Mouse (Mus musculus) forebrain, postnatal 0 days (tissue): ENCODE results near the gene Mst1. TPM values are rescaled to one million over a fixed set of nuclear protein-coding genes. Genes with fewer than 3 reads are reported as not detected.

Source experiments
- ATAC-seq: fragments of 200-750 bp; cut with Nextera tagmentation; 2 replicates; pipeline ENCODE4 v1.8.0; 2017; ENCODE audit warnings: mild to moderate bottlenecking, moderate library complexity
- DNase-seq: peaks from one replicate; pipeline ENCODE4 v3.0.0-alpha.2; 2015
- H3K27ac ChIP-seq: fragments of 300-500 bp; sonication (generic); 2 replicates; pipeline ENCODE4 v1.5.1; 2014; ENCODE audit warnings: low read depth, mild to moderate bottlenecking, antibody characterized with exemption, low read length, moderate library complexity, mixed read lengths
- H3K27me3 ChIP-seq: fragments of 300-500 bp; sonication (generic); 2 replicates; pipeline ENCODE4 v1.6.1; 2014; ENCODE audit warnings: mild to moderate bottlenecking, low read length, mixed read lengths; ENCODE audit not compliant: insufficient read depth
- H3K36me3 ChIP-seq: fragments of 300-500 bp; sonication (generic); 2 replicates; pipeline ENCODE4 v1.6.1; 2014; ENCODE audit warnings: mild to moderate bottlenecking, moderate library complexity; ENCODE audit not compliant: insufficient read depth
- H3K4me1 ChIP-seq: fragments of 300-500 bp; sonication (generic); 2 replicates; pipeline ENCODE4 v1.6.1; 2014; ENCODE audit warnings: antibody characterized with exemption; ENCODE audit not compliant: insufficient read depth
- H3K4me2 ChIP-seq: fragments of 300-500 bp; sonication (generic); 2 replicates; pipeline ENCODE4 v1.6.1; 2014; ENCODE audit warnings: low read depth, mild to moderate bottlenecking, moderate library complexity
- H3K4me3 ChIP-seq: fragments of 300-500 bp; sonication (generic); 2 replicates; pipeline ENCODE4 v1.5.1; 2014; ENCODE audit warnings: low read depth, low read length, mixed read lengths
- H3K9ac ChIP-seq: fragments of 300-500 bp; sonication (generic); 2 replicates; pipeline ENCODE4 v1.6.1; 2014; ENCODE audit warnings: mild to moderate bottlenecking
- H3K9me3 ChIP-seq: fragments of 300-500 bp; sonication (generic); 2 replicates; pipeline ENCODE4 v1.6.1; 2016; ENCODE audit warnings: low read length
- CTCF ChIP-seq: sonication (generic); IDR thresholded peaks from 2 replicates; pipeline ENCODE4 v1.5.1; 2016; ENCODE audit warnings: antibody characterized with exemption, control low read depth, low read depth
- WGBS: fragments of 180-500 bp; shearing (Covaris S2); extraction: QIAGEN DNeasy Blood & Tissue Kit; methylation state at CpG from one replicate; pipeline ENCODE4 v1.1.7; 2014; 5-methylcytosine and 5-hydroxymethylcytosine counted together
- polyA plus RNA-seq: library from polyadenylated mRNA; unstranded; fragments of >200 nt; fragmentation: Nextera tagmentation; extraction: Ambion mirVana; gene quantifications from 2 replicates; pipeline ENCODE4 v1.2.1, GENCODE M21; 2015
- total RNA-seq: library from RNA; depleted of rRNA; stranded (reverse); fragments of >200 nt; gene quantifications from 2 replicates; pipeline ENCODE4 v1.2.3, GENCODE M21; 2014

Mst1 gene
- total and polyA plus RNA-seq, 2 experiments from 2014 or later, result 0.10 TPM; not detected in 1

- ATAC-seq (no peak), DNase-seq (no peak)
- Histone ChIP-seq H3K4me1 (no peaks in the 10 kb centered on the region), H3K36me3 (peaks cover 46% of the 10 kb centered on the region), H3K27ac (no peak overlapping the region), H3K4me2 (0 out of 2 replicates have a peak overlapping the region, but pooled peaks have one; percentile 98), H3K9me3 (no peaks in the 10 kb centered on the region), H3K27me3 (no peaks in the 10 kb centered on the region), H3K9ac (no peak overlapping the region), H3K4me3 (no peak overlapping the region)
- WGBS, result 66% methylated on average over 10 of the region's 10 CpGs
- 0 out of 2 replicates have a peak, but pooled peaks have one; percentile 2 for TF ChIP-seq CTCF
These were observed 15.9 kb downstream of the Mst1 start for GRCm38 (mm10) chr9:108095949-108096712.

GRCm38 (mm10) chr9:108099619-108100018, 19.4 kb downstream of the Mst1 start:
- peaks cover 56% of the 10 kb centered on the region for H3K36me3 ChIP-seq
- no peak for TF ChIP-seq CTCF
- no peak for ATAC-seq
- no peaks in the 10 kb centered on the region for H3K27me3 ChIP-seq
- H3K9me3 ChIP-seq, result no peaks in the 10 kb centered on the region
- WGBS, result 88% methylated on average over 8 of the region's 8 CpGs
- H3K4me2 ChIP-seq, result no peak overlapping the region
- DNase-seq, result no peak
- H3K9ac ChIP-seq, result no peak overlapping the region
- no peak overlapping the region for H3K27ac ChIP-seq
- H3K4me3 ChIP-seq, result no peak overlapping the region
- no peaks in the 10 kb centered on the region for H3K4me1 ChIP-seq

- H3K9ac ChIP-seq, result no peak overlapping the region
- no peak overlapping the region for H3K27ac ChIP-seq
- DNase-seq (no peak), ATAC-seq (no peak)
- H3K9me3 ChIP-seq, result no peaks in the 10 kb centered on the region
- H3K36me3 ChIP-seq, result peaks cover 71% of the 10 kb centered on the region
- H3K4me2 ChIP-seq, result no peak overlapping the region
- no peak overlapping the region for H3K4me3 ChIP-seq
- 36% methylated on average over 31 of the region's 31 CpGs for WGBS
- H3K27me3 ChIP-seq, result no peaks in the 10 kb centered on the region
- no peak for TF ChIP-seq CTCF
- H3K4me1 ChIP-seq, result no peaks in the 10 kb centered on the region
These were observed 24.7 kb downstream of the Mst1 start for GRCm38 (mm10) chr9:108104766-108105548.

GRCm38 (mm10) chr9:108105549-108105863, 25.3 kb downstream of the Mst1 start:
- ATAC-seq, result no peak
- Histone ChIP-seq H3K9me3 (no peaks in the 10 kb centered on the region), H3K4me2 (no peak overlapping the region), H3K27ac (no peak overlapping the region), H3K4me1 (no peaks in the 10 kb centered on the region), H3K4me3 (no peak overlapping the region), H3K9ac (no peak overlapping the region), H3K36me3 (peaks cover 74% of the 10 kb centered on the region), H3K27me3 (no peaks in the 10 kb centered on the region)
- 73% methylated on average over 12 of the region's 12 CpGs for WGBS
- DNase-seq, result no peak
- no peak for TF ChIP-seq CTCF

DNA sequence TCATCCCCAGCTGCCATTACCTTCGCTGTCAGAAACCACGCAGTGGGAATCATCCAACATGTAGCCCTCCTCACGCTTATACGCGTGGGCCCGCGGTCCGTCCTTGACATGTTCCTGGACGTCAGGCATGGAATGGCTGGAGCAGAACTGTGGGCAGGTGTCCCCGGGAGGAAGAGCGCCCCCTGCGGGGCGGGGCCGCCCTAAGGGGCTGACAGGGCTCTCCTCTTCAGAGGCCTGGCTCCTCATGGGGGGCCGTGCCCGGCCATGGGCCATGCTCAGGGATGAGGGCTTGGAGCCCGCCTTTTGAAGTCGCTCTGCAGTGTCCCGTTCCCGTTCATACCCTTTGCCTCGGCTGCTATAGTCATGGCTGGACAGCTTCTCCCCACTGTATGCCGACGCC, 25.9 kb downstream of the Mst1 start:
- no peak overlapping the region for H3K9ac ChIP-seq
- DNase-seq (no peak), ATAC-seq (no peak)
- peak; percentile 11; the same call in 1 of the 2 replicates for TF ChIP-seq CTCF
- H3K27ac ChIP-seq, result no peak overlapping the region
- 90% methylated on average over 23 of the region's 23 CpGs for WGBS
- no peak overlapping the region for H3K4me2 ChIP-seq
- no peak overlapping the region for H3K4me3 ChIP-seq
- no peaks in the 10 kb centered on the region for H3K4me1 ChIP-seq
- H3K27me3 ChIP-seq, result no peaks in the 10 kb centered on the region
- H3K9me3 ChIP-seq, result no peaks in the 10 kb centered on the region
- peaks cover 73% of the 10 kb centered on the region for H3K36me3 ChIP-seq

DNA sequence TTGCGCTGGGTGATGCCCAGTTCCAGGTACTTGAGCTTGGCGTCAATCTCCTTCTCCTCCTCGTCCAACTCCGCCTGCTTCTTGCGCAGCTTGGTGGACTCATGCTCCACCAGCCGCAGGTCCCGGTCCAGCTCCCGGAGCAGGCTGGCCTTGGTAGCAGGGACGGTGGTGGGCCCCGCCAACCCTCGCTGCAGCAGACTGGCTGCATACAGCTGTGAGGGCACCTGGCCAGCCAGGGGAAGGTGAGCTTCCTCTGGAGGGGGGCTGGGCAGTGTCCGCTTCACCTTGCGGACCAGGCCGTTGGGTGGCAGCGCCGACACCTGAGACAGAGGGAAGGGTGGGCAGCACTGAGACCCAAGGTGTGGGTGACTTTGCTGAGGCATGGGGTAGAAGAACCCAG, 27.6 kb downstream of the Mst1 start:
- no peaks in the 10 kb centered on the region for H3K27me3 ChIP-seq
- no peak overlapping the region for H3K4me3 ChIP-seq
- no peak overlapping the region for H3K27ac ChIP-seq
- no peaks in the 10 kb centered on the region for H3K4me1 ChIP-seq
- H3K4me2 ChIP-seq, result no peak overlapping the region
- 92% methylated on average over 16 of the region's 16 CpGs for WGBS
- H3K9ac ChIP-seq, result no peak overlapping the region
- no peak for ATAC-seq
- DNase-seq, result no peak
- H3K9me3 ChIP-seq, result no peaks in the 10 kb centered on the region
- TF ChIP-seq CTCF, result no peak
- H3K36me3 ChIP-seq, result peaks cover 75% of the 10 kb centered on the region

DNA sequence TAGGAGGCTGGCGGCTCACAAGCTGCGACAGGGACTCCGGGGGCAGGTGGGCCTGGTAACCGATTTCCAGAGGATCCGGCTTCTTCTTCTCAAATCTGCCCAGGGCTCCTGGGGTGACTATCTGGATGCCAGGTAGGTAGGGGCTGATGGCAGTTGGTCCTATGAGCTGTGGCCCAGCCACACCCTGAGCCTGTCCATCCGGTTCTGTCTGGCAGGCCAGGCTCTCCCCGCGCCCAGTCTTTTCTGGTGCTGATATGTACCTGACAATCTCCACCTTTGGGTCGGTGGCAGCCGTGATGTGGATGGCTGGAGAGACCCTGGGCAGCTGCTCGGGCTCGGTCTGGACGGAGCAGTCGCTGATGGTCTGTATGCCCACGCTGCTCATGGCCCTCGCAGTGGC, 29.9 kb downstream of the Mst1 start:
- no peak overlapping the region for H3K4me2 ChIP-seq
- 94% methylated on average over 16 of the region's 16 CpGs for WGBS
- no peak overlapping the region for H3K9ac ChIP-seq
- H3K27ac ChIP-seq, result no peak overlapping the region
- no peaks in the 10 kb centered on the region for H3K27me3 ChIP-seq
- peaks cover 83% of the 10 kb centered on the region for H3K36me3 ChIP-seq
- no peak overlapping the region for H3K4me3 ChIP-seq
- ATAC-seq, result no peak
- H3K9me3 ChIP-seq, result no peaks in the 10 kb centered on the region
- TF ChIP-seq CTCF, result no peak
- no peaks in the 10 kb centered on the region for H3K4me1 ChIP-seq
- no peak for DNase-seq
